Comparison of ENCODE assay signal across 8 mouse cellular contexts in the genomic region with DNA sequence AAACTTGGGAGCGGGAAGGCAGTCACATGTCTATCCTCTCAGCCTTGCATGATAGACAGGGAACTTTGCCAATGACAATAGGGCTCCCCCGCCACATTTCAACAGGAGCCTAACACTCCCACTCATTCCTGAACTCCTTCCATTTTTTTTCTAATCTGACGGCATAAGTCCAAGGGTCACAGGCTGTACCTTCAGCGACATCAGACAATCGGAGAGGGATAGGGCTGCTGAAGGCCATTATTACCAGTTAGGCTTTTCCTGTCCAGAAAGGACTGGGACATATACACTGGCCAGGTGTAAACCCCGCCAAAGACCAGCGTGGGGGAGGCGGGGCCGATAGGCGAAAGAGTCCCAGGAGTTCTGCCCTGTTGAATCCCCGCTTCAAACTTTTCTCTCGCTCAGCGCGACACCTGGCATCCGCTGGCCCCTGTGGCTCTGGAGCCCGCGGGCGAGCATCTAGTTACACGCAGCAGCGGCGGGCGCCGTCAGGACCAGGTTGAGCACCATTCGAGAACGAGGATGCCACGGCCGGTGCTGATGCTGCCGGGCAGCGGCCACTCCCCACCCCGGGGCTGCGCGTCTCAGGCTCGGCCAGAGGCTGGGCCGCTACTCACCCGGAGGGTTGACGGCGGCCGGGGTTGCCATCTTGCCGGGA. TPM values are rescaled to one million over a fixed set of nuclear protein-coding genes. Genes with fewer than 3 reads are reported as not detected.
A peak's percentile ranks its signal among the peaks of the same experiment; 100 is the strongest.
DNase-seq lines count a peak whose midpoint lies in the region; ATAC-seq and TF ChIP-seq lines count a peak whose summit lies in the region.

No protein-coding gene starts in this region.

- peak overlapping the region; percentile 94 for H3K9ac ChIP-seq in forebrain, embryonic 13.5 days
- peak overlapping the region; percentile 52 for H3K9ac ChIP-seq in intestine, postnatal 0 days (ENCODE audit: low read depth, low read length)
- peak overlapping the region; percentile 97 for H3K9ac ChIP-seq in limb, embryonic 11.5 days (ENCODE audit: low read length)

- intact Hi-C loops in gastrocnemius, adult 2 months (cut with DNase I), result no loop called here

- TF ChIP-seq CTCF in gastrocnemius, adult 2 months (IDR thresholded peaks at IDR 0.05), result no peak
- TF ChIP-seq CTCF in intestine, postnatal 0 days (IDR thresholded peaks at IDR 0.05; ENCODE audit: low read depth), result no peak

- H3K27me3 ChIP-seq in forebrain, embryonic 13.5 days, result no peaks in the 10 kb centered on the region
- H3K27me3 ChIP-seq in intestine, postnatal 0 days (replicated peaks; ENCODE audit: control insufficient read depth, insufficient read depth, low read length), result 0 out of 2 replicates have a peak, but pooled peaks cover 5% of the 10 kb centered on the region
- no peaks in the 10 kb centered on the region for H3K27me3 ChIP-seq in limb, embryonic 11.5 days (ENCODE audit: control insufficient read depth, insufficient read depth, low read length)

- peak overlapping the region; percentile 69 for H3K4me3 ChIP-seq in gastrocnemius, adult 2 months
- peak overlapping the region; percentile 78 for H3K4me3 ChIP-seq in forebrain, embryonic 13.5 days
- H3K4me3 ChIP-seq in intestine, postnatal 0 days (ENCODE audit: low read depth, low read length), result peak overlapping the region; percentile 47
- H3K4me3 ChIP-seq in limb, embryonic 11.5 days (ENCODE audit: low read depth, low read length), result peak overlapping the region; percentile 61

- H3K36me3 ChIP-seq in forebrain, embryonic 13.5 days (ENCODE audit: poor library complexity, severe bottlenecking), result peaks cover 24% of the 10 kb centered on the region
- no peaks in the 10 kb centered on the region for H3K36me3 ChIP-seq in intestine, postnatal 0 days (ENCODE audit: control insufficient read depth, insufficient read depth)
- no peaks in the 10 kb centered on the region for H3K36me3 ChIP-seq in limb, embryonic 11.5 days (ENCODE audit: control insufficient read depth, insufficient read depth, low read length)

- WGBS in forebrain, embryonic 13.5 days, result under 1% methylated on average over 39 of the region's 39 CpGs
- 3% methylated on average over 33 of the region's 39 CpGs for WGBS in intestine, postnatal 0 days
- WGBS in limb, embryonic 11.5 days, result 2% methylated on average over 39 of the region's 39 CpGs

- H3K4me1 ChIP-seq in forebrain, embryonic 13.5 days, result peaks cover 46% of the 10 kb centered on the region
- H3K4me1 ChIP-seq in intestine, postnatal 0 days (replicated peaks; ENCODE audit: control insufficient read depth, insufficient read depth, low read length), result no peaks in the 10 kb centered on the region
- peaks cover 4% of the 10 kb centered on the region; the same call in 1 of the 2 replicates for H3K4me1 ChIP-seq in limb, embryonic 11.5 days (ENCODE audit: control insufficient read depth, insufficient read depth, low read length)

- H3K9me3 ChIP-seq in forebrain, embryonic 13.5 days (replicated peaks), result no peaks in the 10 kb centered on the region
- H3K9me3 ChIP-seq in intestine, postnatal 0 days (ENCODE audit: control insufficient read depth), result no peaks in the 10 kb centered on the region
- no peaks in the 10 kb centered on the region for H3K9me3 ChIP-seq in limb, embryonic 11.5 days (ENCODE audit: control insufficient read depth, low read length)

- peak; percentile 21 for DNase-seq in gastrocnemius, adult 2 months
- no peak for DNase-seq in gastrocnemius, adult 18-20 months (ENCODE audit: low spot score)
- DNase-seq in adrenal gland, postnatal 25 days, result peak; percentile 42
- DNase-seq in limb, embryonic 11.5 days (ENCODE audit: low spot score), result peak; percentile 80
- peak; percentile 78 for DNase-seq in neural tube, embryonic 10.5 days (ENCODE audit: extremely low spot score, low spot score)
- no peak for DNase-seq in spleen, adult 18-20 months

- peak; percentile 81 for ATAC-seq in forebrain, embryonic 13.5 days
- ATAC-seq in intestine, postnatal 0 days, result peak; percentile 70
- ATAC-seq in limb, embryonic 11.5 days (ENCODE audit: insufficient number of reproducible peaks, low FRiP score, low TSS enrichment, low read depth), result peak; percentile 71

- no peak overlapping the region for H3K27ac ChIP-seq in gastrocnemius, adult 2 months
- H3K27ac ChIP-seq in forebrain, embryonic 13.5 days, result peak overlapping the region; percentile 97
- no peak overlapping the region for H3K27ac ChIP-seq in intestine, postnatal 0 days (ENCODE audit: low read depth, low read length)
- H3K27ac ChIP-seq in limb, embryonic 11.5 days (replicated peaks; ENCODE audit: low read depth, low read length), result peak overlapping the region; percentile 90

- peak overlapping the region; percentile 76 for H3K4me2 ChIP-seq in forebrain, embryonic 13.5 days
- peak overlapping the region; percentile 96 for H3K4me2 ChIP-seq in intestine, postnatal 0 days (replicated peaks; ENCODE audit: low read depth)
- H3K4me2 ChIP-seq in limb, embryonic 11.5 days (ENCODE audit: low read depth, severe bottlenecking), result peak overlapping the region; percentile 65

RNA-seq across cellular contexts. Expression of a gene that starts 0.6 kb away (rescaled TPM):
- total RNA-seq in gastrocnemius, adult 2 months (2021), result under 1 TPM; 0.46 to 0.86 TPM
- 1 to 10 TPM in 1 of 2 experiments, under 1 TPM in 1; 0.48 to 1.2 TPM for total RNA-seq in gastrocnemius, adult 18-20 months (2021)
- total RNA-seq in adrenal gland, postnatal 25 days (2021), result 32.9 and 41.3 TPM in 2 replicates
- polyA plus RNA-seq in forebrain, embryonic 13.5 days (2015; fragmentation: Nextera tagmentation; extraction: Ambion mirVana), result 46.4 and 55.0 TPM in 2 replicates
- 2.6 and 2.7 TPM in 2 replicates for polyA plus RNA-seq in intestine, postnatal 0 days (2015; fragmentation: Nextera tagmentation; extraction: Ambion mirVana)
- 17.8 and 19.2 TPM in 2 replicates for polyA plus RNA-seq in limb, embryonic 11.5 days (2014; fragmentation: Nextera tagmentation; extraction: Ambion mirVana)

Comparison
In these comparisons a context has a peak if more than half of its experiments do, and no peak if none do; other contexts are left out.
1. DNase-seq: peak in gastrocnemius, adult 2 months (single experiment), adrenal gland, postnatal 25 days (single experiment), limb, embryonic 11.5 days (single experiment) and neural tube, embryonic 10.5 days (single experiment); none in gastrocnemius, adult 18-20 months (single experiment) and spleen, adult 18-20 months (0 of 2).
2. H3K27ac ChIP-seq: peak in forebrain, embryonic 13.5 days (single experiment) and limb, embryonic 11.5 days (single experiment); none in gastrocnemius, adult 2 months (single experiment) and intestine, postnatal 0 days (single experiment).
3. RNA of a gene that starts 0.6 kb away (total RNA-seq): 32.9 to 41.3 TPM in adrenal gland, postnatal 25 days; 0.48 to 1.2 TPM in gastrocnemius, adult 18-20 months and 0.46 to 0.86 TPM in gastrocnemius, adult 2 months; every median in the first group is over 10 times any median in the second.
4. Peak in every context shown above with its lines, with median percentiles within 50 percentile points of each other: H3K4me3 ChIP-seq, ATAC-seq, H3K4me2 ChIP-seq and H3K9ac ChIP-seq.